Mouse (Mus musculus) gastrocnemius, adult 18-20 months (tissue): Measurements from ENCODE around the gene Slc24a1. TPM values are rescaled to one million over a fixed set of nuclear protein-coding genes. Genes with fewer than 3 reads are reported as not detected.

ENCODE experiments used
- microRNA-seq: library from miRNA; unstranded; fragments of <30 nt; microRNA quantifications from one replicate; pipeline ENCODE4 v1.2.0, GENCODE M21; 2021
- total RNA-seq, 2 experiments: library from RNA; stranded (reverse); gene quantifications; 2 replicates each; pipeline ENCODE4 v1.2.3; 2021

The Slc24a1 gene
- total RNA-seq, 2 experiments from 2014 or later: 0.05 TPM; not detected in 1

Small RNA genes lying within 50 kb of the gene (microRNA-seq; reads per million reads assigned to microRNA genes)
- gene Gm25640: not detected

Other genes starting within 250 kb of the Slc24a1 start
- gene Rab11a, start 213.8 kb downstream of the Slc24a1 start, total RNA-seq: 10 to 100 TPM; 93.9 to 96.6 TPM
- gene Dennd4a, start 140.3 kb downstream of the Slc24a1 start, total RNA-seq: 1 to 10 TPM; 1.6 to 2.5 TPM
- 10 to 100 TPM; 14.3 to 14.6 TPM for gene Ints14, start 9.3 kb upstream of the Slc24a1 start, total RNA-seq
- gene Hacd3, start 70.1 kb upstream of the Slc24a1 start, total RNA-seq: 10 to 100 TPM; 10.2 to 11.5 TPM
- 100 to 1,000 TPM in 1 of 2 experiments, 10 to 100 TPM in 1; 94.2 to 106 TPM for gene Dpp8, start 80.8 kb upstream of the Slc24a1 start, total RNA-seq
- gene Igdcc4, start 149.9 kb upstream of the Slc24a1 start, total RNA-seq: 10 to 100 TPM; 28.7 to 29.4 TPM
- gene Igdcc3, start 189.6 kb upstream of the Slc24a1 start, total RNA-seq: under 1 TPM; 0.21 to 0.32 TPM
- gene Parp16, start 243.7 kb upstream of the Slc24a1 start, total RNA-seq: 1 to 10 TPM; 3.6 to 3.7 TPM